Comparison of ENCODE assay signal across 13 mouse cellular contexts in the genomic region with DNA sequence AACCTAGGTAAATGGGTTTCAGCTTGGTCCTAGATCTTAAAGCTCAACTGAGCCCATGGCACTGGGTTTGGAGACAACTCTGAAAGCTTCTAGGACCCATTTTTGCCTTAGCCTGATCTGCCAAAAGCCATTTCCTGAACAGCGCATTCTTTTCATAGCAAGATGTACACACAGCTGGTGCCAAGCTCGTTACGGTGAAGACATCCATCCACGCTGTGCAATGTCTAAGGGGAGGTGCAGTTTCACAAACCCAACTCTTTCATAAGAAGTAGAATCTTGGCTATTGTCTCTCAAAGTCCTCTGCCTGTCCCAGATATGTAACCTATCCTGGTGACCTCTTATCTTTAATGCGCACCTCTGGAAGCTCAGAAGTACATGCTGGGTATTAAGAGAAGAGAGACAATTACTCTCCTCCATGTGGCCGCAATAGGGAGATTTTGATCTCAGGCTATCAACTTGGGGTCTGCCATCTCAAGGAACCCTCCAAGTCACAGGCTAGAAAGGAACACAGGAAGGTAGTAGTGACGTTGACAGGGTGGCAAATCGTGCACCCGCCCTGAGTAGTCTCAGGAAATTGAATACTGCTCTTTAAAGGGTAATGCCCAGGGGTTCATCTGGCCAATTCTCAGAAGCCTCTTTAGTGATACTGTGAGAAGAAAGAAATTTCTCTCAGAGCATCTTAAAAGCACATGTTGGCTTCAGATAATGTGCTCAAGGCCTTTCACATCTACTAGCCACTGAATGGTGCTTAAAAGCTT.
DNase-seq lines count a peak whose midpoint lies in the region; ATAC-seq and TF ChIP-seq lines count a peak whose summit lies in the region.
"Had no signal": no experiment of that assay in that cellular context is flagged by ENCODE, and none has a peak within 500 bp of the region (broad histone marks: within the 10 kb centered on the region; RNA-seq: fewer than 3 reads in every experiment).

No protein-coding gene starts in this region.

- ATAC-seq in stomach, embryonic 15.5 days (ENCODE audit: insufficient read depth, low FRiP score, low read depth), result no peak
- ATAC-seq in stomach, postnatal 0 days (ENCODE audit: low FRiP score, low TSS enrichment), result no peak
- ATAC-seq in megakaryocyte progenitor cell, adult 5-6 weeks (replicated peaks; ENCODE audit: poor library complexity), result peak; percentile 81
- ATAC-seq in hindbrain, embryonic 12.5 days (ENCODE audit: low FRiP score), result no peak
- ATAC-seq: liver, postnatal 0 days; midbrain, embryonic 16.5 days had no signal

- DNase-seq in frontal cortex, postnatal 36 days (ENCODE audit: low spot score in 2 of 2), result peak; percentile 4 to 13
- no peak for DNase-seq in frontal cortex, postnatal 25 days (ENCODE audit: low spot score in 2 of 2)
- DNase-seq in stomach, postnatal 0 days (ENCODE audit: low spot score), result no peak
- no peak for DNase-seq in gastrocnemius, postnatal 14 days
- no peak for DNase-seq in left cerebral cortex, adult 11 months (ENCODE audit: low spot score)
- DNase-seq: adrenal gland, postnatal 10 days; gastrocnemius, postnatal 36 days; liver, postnatal 0 days; right cerebral cortex, postnatal 14 days had no signal

- no peaks in the 10 kb centered on the region for H3K9me3 ChIP-seq in stomach, embryonic 15.5 days
- no peaks in the 10 kb centered on the region for H3K9me3 ChIP-seq in stomach, postnatal 0 days (ENCODE audit: control insufficient read depth, low read length)
- no peaks in the 10 kb centered on the region for H3K9me3 ChIP-seq in hindbrain, embryonic 12.5 days (replicated peaks)

- intact Hi-C loops in gastrocnemius, postnatal 14 days (cut with DNase I; ENCODE audit: low total_unique reads), result no loop called here

- H3K36me3 ChIP-seq in stomach, embryonic 15.5 days, result no peaks in the 10 kb centered on the region
- no peaks in the 10 kb centered on the region for H3K36me3 ChIP-seq in stomach, postnatal 0 days (ENCODE audit: control insufficient read depth, insufficient read depth, low read length)
- H3K36me3 ChIP-seq in hindbrain, embryonic 12.5 days, result no peaks in the 10 kb centered on the region

- TF ChIP-seq EP300 in stomach, postnatal 0 days (optimal IDR thresholded peaks at IDR 0.05), result no peak

- WGBS in stomach, embryonic 15.5 days, result 58% methylated on average over 9 of the region's 9 CpGs
- WGBS in stomach, postnatal 0 days, result 59% methylated on average over 9 of the region's 9 CpGs
- 71% methylated on average over 9 of the region's 9 CpGs for WGBS in hindbrain, embryonic 12.5 days

- no peak overlapping the region for H3K4me3 ChIP-seq in stomach, embryonic 15.5 days (replicated peaks)
- no peak overlapping the region for H3K4me3 ChIP-seq in stomach, postnatal 0 days (ENCODE audit: low read depth, low read length)
- H3K4me3 ChIP-seq in hindbrain, embryonic 12.5 days, result no peak overlapping the region

- no peak overlapping the region for H3K4me2 ChIP-seq in stomach, embryonic 15.5 days
- no peak overlapping the region for H3K4me2 ChIP-seq in stomach, postnatal 0 days (replicated peaks; ENCODE audit: low read depth)
- H3K4me2 ChIP-seq in hindbrain, embryonic 12.5 days (replicated peaks), result no peak overlapping the region

- H3K27me3 ChIP-seq in stomach, embryonic 15.5 days (replicated peaks), result no peaks in the 10 kb centered on the region
- no peaks in the 10 kb centered on the region for H3K27me3 ChIP-seq in stomach, postnatal 0 days (ENCODE audit: control insufficient read depth, insufficient read depth, low read length)
- no peaks in the 10 kb centered on the region for H3K27me3 ChIP-seq in hindbrain, embryonic 12.5 days

- no peak overlapping the region for H3K9ac ChIP-seq in stomach, embryonic 15.5 days
- H3K9ac ChIP-seq in stomach, postnatal 0 days (ENCODE audit: low read length), result no peak overlapping the region
- H3K9ac ChIP-seq in hindbrain, embryonic 12.5 days, result no peak overlapping the region
- H3K9ac ChIP-seq: liver, postnatal 0 days had no signal

- H3K27ac ChIP-seq in stomach, embryonic 15.5 days, result 0 out of 2 replicates have a peak overlapping the region, but pooled peaks have one; percentile 26
- no peak overlapping the region for H3K27ac ChIP-seq in stomach, postnatal 0 days (replicated peaks)
- no peak overlapping the region for H3K27ac ChIP-seq in hindbrain, embryonic 12.5 days

- no peak for TF ChIP-seq CTCF in stomach, postnatal 0 days (IDR thresholded peaks at IDR 0.05; ENCODE audit: low read depth)

- H3K4me1 ChIP-seq in stomach, embryonic 15.5 days, result no peaks in the 10 kb centered on the region; the same call in 1 of the 2 replicates
- no peaks in the 10 kb centered on the region for H3K4me1 ChIP-seq in stomach, postnatal 0 days (replicated peaks; ENCODE audit: control insufficient read depth, insufficient read depth)
- H3K4me1 ChIP-seq in hindbrain, embryonic 12.5 days, result no peaks in the 10 kb centered on the region

Comparison
In these comparisons a context has a peak if more than half of its experiments do, and no peak if none do; other contexts are left out.
1. DNase-seq: peak in frontal cortex, postnatal 36 days (2 of 2); none in frontal cortex, postnatal 25 days (0 of 2), stomach, postnatal 0 days (single experiment), gastrocnemius, postnatal 14 days (single experiment) and left cerebral cortex, adult 11 months (single experiment).